Mouse (Mus musculus): ENCODE results near the gene Mdh1. TPM values are rescaled to one million over a fixed set of nuclear protein-coding genes. Genes with fewer than 3 reads are reported as not detected.

Gene Mdh1
- 397 and 401 TPM in 2 replicates for polyA plus RNA-seq (2015; fragmentation: Nextera tagmentation; extraction: Ambion mirVana)

GRCm38 (mm10) chr11:21571700-21572381 is at the start of gene Mdh1, which contains the start of gene Wdpcp:
TSS of gene Mdh1 (minus strand) at chr11:21572367.
TSS of gene Wdpcp (plus strand) at chr11:21572235.
- H3K4me3 ChIP-seq: peak within 1 kb of the TSS; percentile 72
- H3K9me3 ChIP-seq: no peaks in the 10 kb centered on the region
- H3K27ac ChIP-seq: peak within 1 kb of the TSS; percentile 73
- H3K36me3 ChIP-seq: 0 out of 2 replicates have a peak, but pooled peaks cover under 1% of the 10 kb centered on the region
- under 1% methylated on average over 42 of the region's 42 CpGs for WGBS
- H3K9ac ChIP-seq: peak within 1 kb of the TSS; percentile 82
- no peaks in the 10 kb centered on the region for H3K27me3 ChIP-seq
- peak; percentile 99 for ATAC-seq (ENCODE audit: insufficient number of reproducible peaks, insufficient read depth, low FRiP score, low TSS enrichment, low read depth)
- H3K4me1 ChIP-seq: peaks cover 23% of the 10 kb centered on the region
- H3K4me2 ChIP-seq: peak within 1 kb of the TSS; percentile 77

DNA sequence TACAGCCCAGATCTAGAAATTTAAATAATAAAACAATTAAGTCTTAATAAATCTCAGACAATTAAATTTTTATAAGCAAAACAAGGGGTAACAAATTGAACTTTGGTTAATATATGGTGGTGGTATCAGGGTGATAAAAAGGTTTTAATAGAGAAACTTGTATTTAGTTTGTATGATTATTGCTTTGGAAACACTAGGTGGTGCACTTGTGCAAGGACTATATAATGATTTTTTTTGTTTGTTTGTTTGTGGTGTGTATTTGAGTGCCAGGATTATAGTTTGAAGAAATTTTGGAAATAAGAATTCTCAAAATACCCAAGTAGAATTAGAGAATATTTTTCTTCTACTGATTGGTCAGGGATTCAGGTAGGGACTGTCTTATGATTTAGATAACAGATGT is 43.7 kb upstream of the Mdh1 start:
- H3K9ac ChIP-seq: no peak overlapping the region
- H3K27ac ChIP-seq: no peak overlapping the region
- no peak for ATAC-seq (ENCODE audit: insufficient number of reproducible peaks, insufficient read depth, low FRiP score, low TSS enrichment, low read depth)
- no peaks in the 10 kb centered on the region for H3K9me3 ChIP-seq
- no peak overlapping the region for H3K4me3 ChIP-seq
- H3K36me3 ChIP-seq: no peaks in the 10 kb centered on the region
- H3K27me3 ChIP-seq: no peaks in the 10 kb centered on the region
- H3K4me2 ChIP-seq: no peak overlapping the region
- H3K4me1 ChIP-seq: no peaks in the 10 kb centered on the region

DNA sequence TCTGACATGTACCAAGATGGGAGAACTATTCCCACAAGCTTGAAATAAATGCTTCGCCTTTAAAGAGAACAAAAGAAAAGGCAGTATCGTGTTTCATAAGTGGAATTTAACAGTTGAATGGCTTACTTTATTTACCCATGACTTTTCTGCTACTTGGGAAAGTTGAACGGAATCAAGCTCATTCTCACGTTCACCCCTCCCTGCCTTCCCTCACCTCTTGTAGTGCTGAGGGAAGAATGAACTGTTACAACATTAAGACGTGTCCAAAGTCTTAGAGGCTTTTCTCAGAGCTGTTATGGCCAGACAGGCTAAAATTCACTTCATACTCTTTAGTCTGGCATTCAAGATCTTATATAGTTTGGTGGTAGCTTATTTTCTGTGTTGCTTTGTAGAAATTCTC is 30.3 kb upstream of the Mdh1 start:
- Histone ChIP-seq H3K36me3 (no peaks in the 10 kb centered on the region), H3K4me1 (no peaks in the 10 kb centered on the region), H3K9me3 (no peaks in the 10 kb centered on the region), H3K27me3 (no peaks in the 10 kb centered on the region), H3K9ac (no peak overlapping the region), H3K27ac (no peak overlapping the region), H3K4me2 (no peak overlapping the region), H3K4me3 (no peak overlapping the region)
- ATAC-seq (ENCODE audit: insufficient number of reproducible peaks, insufficient read depth, low FRiP score, low TSS enrichment, low read depth): no peak
- WGBS: 29% methylated on average over 5 of the region's 5 CpGs

GRCm38 (mm10) chr11:21583286-21583685 is 11.1 kb upstream of the Mdh1 start:
- Histone ChIP-seq H3K4me1 (no peaks in the 10 kb centered on the region), H3K4me3 (no peak overlapping the region), H3K36me3 (no peaks in the 10 kb centered on the region), H3K9ac (no peak overlapping the region), H3K27me3 (no peaks in the 10 kb centered on the region), H3K27ac (no peak overlapping the region), H3K9me3 (no peaks in the 10 kb centered on the region), H3K4me2 (no peak overlapping the region)
- 29% methylated on average over 1 of the region's 1 CpGs for WGBS
- 0 out of 2 replicates have a peak, but pooled peaks have one; percentile 10 for ATAC-seq (ENCODE audit: insufficient number of reproducible peaks, insufficient read depth, low FRiP score, low TSS enrichment, low read depth)

GRCm38 (mm10) chr11:21581472-21581871 is 9.3 kb upstream of the Mdh1 start:
- Histone ChIP-seq H3K9ac (no peak overlapping the region), H3K4me1 (no peaks in the 10 kb centered on the region), H3K4me3 (no peak overlapping the region), H3K27me3 (no peaks in the 10 kb centered on the region), H3K4me2 (no peak overlapping the region), H3K36me3 (no peaks in the 10 kb centered on the region), H3K9me3 (no peaks in the 10 kb centered on the region), H3K27ac (no peak overlapping the region)
- no peak for ATAC-seq (ENCODE audit: insufficient number of reproducible peaks, insufficient read depth, low FRiP score, low TSS enrichment, low read depth)
- 69% methylated on average over 7 of the region's 7 CpGs for WGBS

- Histone ChIP-seq H3K4me3 (peak overlapping the region; percentile 72), H3K9ac (peak overlapping the region; percentile 82), H3K4me2 (peak overlapping the region; percentile 77), H3K27ac (0 out of 2 replicates have a peak overlapping the region, but pooled peaks have one; percentile 58), H3K27me3 (no peaks in the 10 kb centered on the region), H3K9me3 (no peaks in the 10 kb centered on the region), H3K4me1 (peaks cover 23% of the 10 kb centered on the region), H3K36me3 (peaks cover 8% of the 10 kb centered on the region)
- no peak for ATAC-seq (ENCODE audit: insufficient number of reproducible peaks, insufficient read depth, low FRiP score, low TSS enrichment, low read depth)
- 10% methylated on average over 10 of the region's 10 CpGs for WGBS
Measured at GRCm38 (mm10) chr11:21570973-21571372, 1.2 kb downstream of the Mdh1 start.

GRCm38 (mm10) chr11:21570109-21570474 is 2.1 kb downstream of the Mdh1 start:
- no peak overlapping the region; the same call in 1 of the 2 replicates for H3K4me3 ChIP-seq
- 64% methylated on average over 2 of the region's 2 CpGs for WGBS

GRCm38 (mm10) chr11:21569456-21570108 is 2.6 kb downstream of the Mdh1 start:
- no peaks in the 10 kb centered on the region for H3K27me3 ChIP-seq
- no peaks in the 10 kb centered on the region for H3K9me3 ChIP-seq
- no peak overlapping the region for H3K27ac ChIP-seq
- H3K9ac ChIP-seq: no peak overlapping the region
- H3K4me3 ChIP-seq: no peak overlapping the region
- 46% methylated on average over 3 of the region's 3 CpGs for WGBS
- peaks cover 19% of the 10 kb centered on the region for H3K36me3 ChIP-seq
- peak overlapping the region; percentile 77 for H3K4me2 ChIP-seq
- no peak for ATAC-seq (ENCODE audit: insufficient number of reproducible peaks, insufficient read depth, low FRiP score, low TSS enrichment, low read depth)
- H3K4me1 ChIP-seq: peaks cover 23% of the 10 kb centered on the region

More at GRCm38 (mm10) chr11:21570109-21570474, 2.1 kb downstream of the Mdh1 start:
- Histone ChIP-seq H3K4me1 (peaks cover 23% of the 10 kb centered on the region), H3K36me3 (peaks cover 14% of the 10 kb centered on the region), H3K9ac (peak overlapping the region; percentile 28; the same call in 1 of the 2 replicates), H3K4me2 (peak overlapping the region; percentile 77), H3K27me3 (no peaks in the 10 kb centered on the region), H3K27ac (no peak overlapping the region), H3K9me3 (no peaks in the 10 kb centered on the region)
- ATAC-seq (ENCODE audit: insufficient number of reproducible peaks, insufficient read depth, low FRiP score, low TSS enrichment, low read depth): no peak

GRCm38 (mm10) chr11:21569002-21569401 is 3.2 kb downstream of the Mdh1 start:
- H3K27me3 ChIP-seq: no peaks in the 10 kb centered on the region
- peaks cover 20% of the 10 kb centered on the region for H3K36me3 ChIP-seq
- no peaks in the 10 kb centered on the region for H3K9me3 ChIP-seq
- no peak overlapping the region for H3K4me3 ChIP-seq
- H3K9ac ChIP-seq: no peak overlapping the region
- peaks cover 23% of the 10 kb centered on the region for H3K4me1 ChIP-seq
- no peak overlapping the region for H3K4me2 ChIP-seq
- no peak for ATAC-seq (ENCODE audit: insufficient number of reproducible peaks, insufficient read depth, low FRiP score, low TSS enrichment, low read depth)
- WGBS: 75% methylated on average over 5 of the region's 5 CpGs
- H3K27ac ChIP-seq: no peak overlapping the region

DNA sequence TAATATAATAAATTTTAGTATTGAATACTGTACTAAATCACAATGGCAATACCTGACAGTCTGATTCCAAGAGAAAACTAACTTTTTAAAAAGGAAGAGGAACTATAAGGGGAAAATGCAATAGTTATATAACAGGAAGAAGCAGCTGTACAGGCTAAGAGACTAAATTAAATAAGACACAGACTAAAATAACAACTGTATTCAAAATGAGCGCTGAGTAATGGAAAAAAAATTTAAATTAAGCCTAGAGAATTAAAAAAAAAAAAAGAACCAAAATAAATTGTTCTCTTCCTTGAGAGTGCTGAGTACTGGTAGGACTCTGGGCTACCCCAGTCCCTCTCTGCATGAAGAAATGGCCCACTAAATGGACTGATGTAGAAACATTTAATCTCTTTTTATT is 4.4 kb downstream of the Mdh1 start:
- H3K4me1 ChIP-seq: peaks cover 18% of the 10 kb centered on the region
- no peak for ATAC-seq (ENCODE audit: insufficient number of reproducible peaks, insufficient read depth, low FRiP score, low TSS enrichment, low read depth)
- H3K4me2 ChIP-seq: no peak overlapping the region
- H3K9ac ChIP-seq: no peak overlapping the region
- no peak overlapping the region for H3K4me3 ChIP-seq
- no peak overlapping the region for H3K27ac ChIP-seq
- no peaks in the 10 kb centered on the region for H3K9me3 ChIP-seq
- 84% methylated on average over 1 of the region's 1 CpGs for WGBS
- H3K36me3 ChIP-seq: peaks cover 30% of the 10 kb centered on the region
- no peaks in the 10 kb centered on the region for H3K27me3 ChIP-seq

- H3K9ac ChIP-seq: no peak overlapping the region
- 90% methylated on average over 6 of the region's 6 CpGs for WGBS
- no peak overlapping the region for H3K27ac ChIP-seq
- no peaks in the 10 kb centered on the region for H3K27me3 ChIP-seq
- no peak overlapping the region for H3K4me3 ChIP-seq
- no peak overlapping the region for H3K4me2 ChIP-seq
- peaks cover 32% of the 10 kb centered on the region for H3K36me3 ChIP-seq
- H3K9me3 ChIP-seq: no peaks in the 10 kb centered on the region
- no peak for ATAC-seq (ENCODE audit: insufficient number of reproducible peaks, insufficient read depth, low FRiP score, low TSS enrichment, low read depth)
- peaks cover 16% of the 10 kb centered on the region for H3K4me1 ChIP-seq
Measured at GRCm38 (mm10) chr11:21566934-21567333, 5.2 kb downstream of the Mdh1 start.

All from embryonic facial prominence, embryonic 13.5 days (tissue).